Mouse (Mus musculus): ENCODE results near the gene Fh1.

DNA sequence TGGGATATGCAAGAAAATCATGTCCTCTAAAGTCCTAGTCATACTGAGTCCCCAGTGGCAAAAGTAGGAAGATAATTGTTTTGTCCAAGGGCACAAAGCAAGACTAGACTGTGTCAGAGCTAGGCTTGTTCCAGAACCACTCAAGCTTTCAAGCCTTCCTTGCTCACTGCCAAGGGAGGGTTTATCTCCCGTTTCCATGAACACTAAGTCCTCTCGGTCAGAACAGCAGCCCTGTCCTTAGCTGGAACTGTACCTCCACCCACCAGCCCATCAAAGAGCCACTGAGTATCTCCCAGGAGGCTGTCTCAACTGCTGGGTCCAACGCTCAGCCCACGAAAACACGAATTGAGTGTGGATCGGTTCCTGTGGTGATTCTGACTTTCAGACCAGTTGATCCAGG is 49.7 kb upstream of the Fh1 start:
- TF ChIP-seq CTCF (conservative IDR thresholded peaks at IDR 0.05; ENCODE audit: low read length) (no peak), POU5F1 (IDR thresholded peaks at IDR 0.05; ENCODE audit: borderline replicate concordance, low read length) (no peak), NANOG (IDR thresholded peaks at IDR 0.05; ENCODE audit: borderline replicate concordance, low read length) (no peak)
